Mouse (Mus musculus) lung, adult 2 months (tissue): ENCODE results near the gene Fyttd1.

ENCODE experiments used
- CTCF ChIP-seq: fragments of 200-500 bp; IDR thresholded peaks from 2 replicates; pipeline ENCODE4 v1.5.1; 2011; ENCODE audit warnings: mild to moderate bottlenecking, low read length, control low read depth; ENCODE audit not compliant: insufficient read depth
- POLR2A ChIP-seq: fragments of 200-500 bp; IDR thresholded peaks from 2 replicates; pipeline ENCODE4 v1.6.1; 2011; ENCODE audit warnings: low read depth, mild to moderate bottlenecking, control low read depth, low read length, borderline replicate concordance; ENCODE audit errors: extremely low read depth

DNA sequence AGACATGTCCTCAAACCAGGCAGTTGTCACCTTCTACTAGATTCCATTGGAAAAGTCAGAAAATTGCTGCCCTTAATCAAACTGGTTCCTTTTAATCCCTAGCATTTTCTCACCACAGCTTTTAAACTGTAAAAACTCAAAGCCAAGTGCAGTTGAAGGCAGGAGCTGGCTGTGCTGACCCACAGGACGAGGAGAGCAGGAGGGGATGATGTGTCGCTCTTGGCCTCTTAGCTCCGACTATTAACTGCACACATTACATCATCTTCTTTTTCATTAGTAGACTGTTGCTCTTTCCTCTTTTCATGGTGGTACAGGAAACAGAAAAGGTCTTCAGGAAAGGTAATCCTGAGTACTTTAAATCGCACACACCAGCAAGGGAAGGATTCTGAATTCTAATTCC lies 18.9 kb upstream of the Fyttd1 start:
- no peak for TF ChIP-seq CTCF
- no peak for TF ChIP-seq POLR2A
